Mouse (Mus musculus) urinary bladder, adult 18-20 months (tissue): ENCODE measurements around the gene Bicc1.

ENCODE experiments used
- DNase-seq, 2 experiments: peaks; one replicate each; pipeline ENCODE4 v3.0.0; 2022; ENCODE audit warnings: low spot score in 2 of 2, mixed read lengths in 2 of 2

The Bicc1 gene

GRCm38 (mm10) chr10:71158940-71159675 lies 392 bp downstream of the Bicc1 start:
- peak; percentile 8 to 28 for DNase-seq

DNA sequence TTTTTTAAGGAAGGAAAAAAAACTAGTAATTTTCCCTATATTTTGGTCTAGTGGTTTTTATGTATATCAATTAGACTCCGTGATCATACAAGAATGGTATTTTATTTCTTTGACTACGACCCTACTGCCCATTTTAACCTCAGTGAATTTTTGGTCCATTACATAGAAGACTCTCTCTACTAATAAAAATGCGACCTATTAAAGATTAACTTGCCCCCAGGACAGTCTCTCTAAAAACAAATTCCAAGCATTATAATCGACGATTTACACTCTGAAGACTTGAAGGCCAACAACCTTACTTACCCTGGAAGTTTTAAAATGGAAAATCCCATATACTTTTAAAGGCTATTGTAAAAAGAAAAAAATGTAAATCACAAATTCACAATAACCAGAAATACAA lies 2.9 kb downstream of the Bicc1 start:
- no peak for DNase-seq

DNA sequence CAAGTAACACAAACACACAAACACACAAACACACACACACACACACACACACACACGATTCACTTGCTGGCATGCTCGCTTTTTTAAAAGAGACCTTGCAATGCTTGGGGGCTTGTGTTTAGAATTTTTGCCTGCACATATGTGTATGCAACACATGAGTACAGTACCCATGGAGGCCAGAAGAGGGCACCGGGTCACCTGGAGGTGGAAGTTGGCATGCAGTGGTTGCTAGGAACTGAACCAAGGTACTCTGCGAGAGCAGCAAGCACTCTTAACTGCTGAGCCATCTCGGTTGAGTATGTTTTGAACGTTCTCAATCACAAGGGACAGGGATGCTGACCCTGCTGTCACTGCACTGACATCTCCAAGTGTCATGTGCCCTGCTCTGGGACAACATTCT lies 5.9 kb downstream of the Bicc1 start:
- DNase-seq: no peak

GRCm38 (mm10) chr10:71153138-71153537 lies 6.4 kb downstream of the Bicc1 start:
- DNase-seq: no peak

- no peak for DNase-seq
Measured at GRCm38 (mm10) chr10:71150486-71150885, 9.0 kb downstream of the Bicc1 start.

GRCm38 (mm10) chr10:71148951-71149603 lies 10.4 kb downstream of the Bicc1 start:
- DNase-seq: no peak

- DNase-seq: no peak
Measured at GRCm38 (mm10) chr10:71148226-71148625, 11.3 kb downstream of the Bicc1 start.

- no peak for DNase-seq
Measured at GRCm38 (mm10) chr10:71146681-71147615, 12.6 kb downstream of the Bicc1 start.

- no peak for DNase-seq
Measured at GRCm38 (mm10) chr10:71145801-71146200, 13.7 kb downstream of the Bicc1 start.

GRCm38 (mm10) chr10:71144191-71144590 lies 15.3 kb downstream of the Bicc1 start:
- no peak for DNase-seq

- no peak for DNase-seq
Measured at GRCm38 (mm10) chr10:71142568-71142967, 16.9 kb downstream of the Bicc1 start.

- no peak for DNase-seq
Measured at GRCm38 (mm10) chr10:71140281-71140845, 19.1 kb downstream of the Bicc1 start.

GRCm38 (mm10) chr10:71138852-71139197 lies 20.7 kb downstream of the Bicc1 start:
- DNase-seq: no peak

GRCm38 (mm10) chr10:71138132-71138851 lies 21.2 kb downstream of the Bicc1 start:
- no peak for DNase-seq

- DNase-seq: no peak
Measured at GRCm38 (mm10) chr10:71137606-71138005, 21.9 kb downstream of the Bicc1 start.

DNA sequence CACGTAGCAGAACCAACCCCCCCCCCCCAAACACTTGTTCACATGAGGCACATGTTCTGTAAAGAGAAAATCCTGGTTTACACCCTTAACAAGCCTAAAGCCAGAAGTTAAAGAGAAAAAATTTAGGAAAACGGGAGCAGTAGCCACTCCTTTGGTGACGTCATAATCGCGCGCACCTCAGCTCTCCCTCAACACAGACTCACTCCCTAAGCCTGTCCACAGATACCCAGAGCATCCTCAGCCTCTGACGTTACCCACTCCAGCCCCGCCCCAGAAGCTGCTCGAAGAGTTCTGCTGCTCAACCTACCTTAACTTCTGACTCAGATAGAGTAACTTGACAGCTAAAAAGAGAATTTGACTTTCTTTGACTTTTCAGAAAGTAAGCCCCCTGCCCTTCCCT lies 28.2 kb downstream of the Bicc1 start:
- no peak for DNase-seq

- DNase-seq: no peak
Measured at GRCm38 (mm10) chr10:71130261-71130660, 29.2 kb downstream of the Bicc1 start.

GRCm38 (mm10) chr10:71127951-71128331 lies 31.6 kb downstream of the Bicc1 start:
- no peak for DNase-seq

GRCm38 (mm10) chr10:71127278-71127950 lies 32.1 kb downstream of the Bicc1 start:
- DNase-seq: no peak

DNA sequence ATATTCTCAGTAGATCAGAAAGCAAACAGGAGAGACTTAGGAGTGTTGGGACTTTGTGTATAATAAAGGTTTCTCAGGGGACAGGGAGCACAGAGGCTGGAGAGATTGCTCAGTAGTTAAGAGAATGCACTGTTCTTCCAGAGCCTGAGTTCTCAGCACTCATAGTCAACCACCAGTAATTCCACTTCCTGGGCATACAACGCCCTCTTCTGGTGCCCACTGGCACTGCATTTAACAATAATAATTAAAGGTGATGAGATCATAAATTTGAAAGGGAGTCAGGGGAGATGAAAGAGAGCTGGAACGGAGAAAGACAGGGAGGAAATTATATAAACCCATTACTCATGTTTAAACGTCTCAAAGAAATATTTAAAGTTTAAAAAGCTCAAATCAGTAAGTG lies 35.5 kb downstream of the Bicc1 start:
- DNase-seq: no peak

DNA sequence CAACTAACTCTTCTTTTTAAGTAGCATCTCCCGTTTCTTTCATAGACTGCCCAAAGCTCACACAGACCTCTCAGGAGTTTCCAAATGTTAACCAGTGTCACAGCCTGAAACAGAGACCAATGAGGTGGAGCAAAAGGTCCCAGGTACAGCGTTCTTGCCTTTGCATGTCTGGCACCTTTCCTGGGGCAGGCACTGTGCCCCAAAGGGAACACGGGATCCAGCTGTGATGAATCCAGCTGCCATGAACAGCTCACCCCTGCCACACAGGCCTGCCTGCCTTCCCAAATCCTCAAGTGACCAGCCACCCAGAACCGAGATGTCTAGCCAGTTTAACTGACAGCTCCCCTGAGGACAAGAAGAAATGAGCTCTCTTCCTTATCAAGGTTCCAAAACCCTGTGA lies 36.1 kb downstream of the Bicc1 start:
- DNase-seq: no peak
